ENCODE assay signal across 8 mouse cellular contexts in genomic region chr16:18459335-18459954, GRCm38 (mm10). TPM values are rescaled to one million over a fixed set of nuclear protein-coding genes. Genes with fewer than 3 reads are reported as not detected.
DNase-seq lines count a peak whose midpoint lies in the region; ATAC-seq and TF ChIP-seq lines count a peak whose summit lies in the region.

No protein-coding gene starts in this region.

- DNase-seq in 416B (ENCODE audit: low read depth): peak; percentile 61
- peak; percentile 31 for DNase-seq in MN1 (ENCODE audit: low spot score)
- no peak for DNase-seq in forebrain, postnatal 0 days
- DNase-seq in liver, embryonic 11.5 days (ENCODE audit: low spot score): no peak
- DNase-seq in gastrocnemius, postnatal 14 days: no peak
- DNase-seq in frontal cortex, postnatal 36 days (ENCODE audit: low spot score in 2 of 2): no peak
- DNase-seq in layer of hippocampus, adult 9-11 months: no peak

- 21% methylated on average over 12 of the region's 12 CpGs for WGBS in forebrain, postnatal 0 days
- WGBS in liver, embryonic 11.5 days: 8% methylated on average over 12 of the region's 12 CpGs
- 13% methylated on average over 12 of the region's 12 CpGs for WGBS in neural tube, embryonic 13.5 days

- H3K4me2 ChIP-seq in forebrain, postnatal 0 days (ENCODE audit: low read depth): peak overlapping the region; percentile 26
- H3K4me2 ChIP-seq in liver, embryonic 11.5 days: peak overlapping the region; percentile 45
- H3K4me2 ChIP-seq in neural tube, embryonic 13.5 days: peak overlapping the region; percentile 45

- H3K9ac ChIP-seq in forebrain, postnatal 0 days: peak overlapping the region; percentile 33; the same call in 1 of the 2 replicates
- peak overlapping the region; percentile 6; the same call in 1 of the 2 replicates for H3K9ac ChIP-seq in liver, embryonic 11.5 days (ENCODE audit: low read depth, low read length)
- H3K9ac ChIP-seq in neural tube, embryonic 13.5 days: peak overlapping the region; percentile 63

- no peaks in the 10 kb centered on the region for H3K9me3 ChIP-seq in forebrain, postnatal 0 days (ENCODE audit: low read length)
- no peaks in the 10 kb centered on the region for H3K9me3 ChIP-seq in liver, embryonic 11.5 days (ENCODE audit: control insufficient read depth, low read length)
- H3K9me3 ChIP-seq in neural tube, embryonic 13.5 days: no peaks in the 10 kb centered on the region

- H3K36me3 ChIP-seq in forebrain, postnatal 0 days (ENCODE audit: insufficient read depth): peaks cover 13% of the 10 kb centered on the region; the same call in 1 of the 2 replicates
- peaks cover 28% of the 10 kb centered on the region for H3K36me3 ChIP-seq in liver, embryonic 11.5 days (ENCODE audit: control insufficient read depth, insufficient read depth, low read length)
- 0 out of 2 replicates have a peak, but pooled peaks cover 3% of the 10 kb centered on the region for H3K36me3 ChIP-seq in neural tube, embryonic 13.5 days

- H3K4me1 ChIP-seq in forebrain, postnatal 0 days (ENCODE audit: insufficient read depth): no peaks in the 10 kb centered on the region; the same call in 1 of the 2 replicates
- H3K4me1 ChIP-seq in liver, embryonic 11.5 days (replicated peaks; ENCODE audit: control insufficient read depth, insufficient read depth, low read length): peaks cover 26% of the 10 kb centered on the region
- peaks cover 24% of the 10 kb centered on the region for H3K4me1 ChIP-seq in neural tube, embryonic 13.5 days (replicated peaks)

- intact Hi-C loops in gastrocnemius, postnatal 14 days (cut with DNase I; ENCODE audit: low total_unique reads): no loop called here

- no peak for TF ChIP-seq CTCF in forebrain, postnatal 0 days (IDR thresholded peaks at IDR 0.05; ENCODE audit: low read depth)

- no peak overlapping the region for H3K27ac ChIP-seq in forebrain, postnatal 0 days (ENCODE audit: low read depth, low read length)
- H3K27ac ChIP-seq in liver, embryonic 11.5 days (ENCODE audit: low read depth, low read length): peak overlapping the region; percentile 38; the same call in 1 of the 2 replicates
- H3K27ac ChIP-seq in neural tube, embryonic 13.5 days (replicated peaks): peak overlapping the region; percentile 67

- ATAC-seq in forebrain, postnatal 0 days: peak; percentile 46; the same call in 1 of the 2 replicates
- ATAC-seq in liver, embryonic 11.5 days (replicated peaks; ENCODE audit: low FRiP score): peak; percentile 22
- peak; percentile 23; the same call in 1 of the 2 replicates for ATAC-seq in neural tube, embryonic 13.5 days (ENCODE audit: low read depth)

- no peak overlapping the region for H3K4me3 ChIP-seq in forebrain, postnatal 0 days (ENCODE audit: low read depth, low read length)
- peak overlapping the region; percentile 1; the same call in 1 of the 2 replicates for H3K4me3 ChIP-seq in liver, embryonic 11.5 days (ENCODE audit: low read depth, low read length)
- H3K4me3 ChIP-seq in neural tube, embryonic 13.5 days: peak overlapping the region; percentile 15; the same call in 1 of the 2 replicates

- no peaks in the 10 kb centered on the region for H3K27me3 ChIP-seq in forebrain, postnatal 0 days (ENCODE audit: insufficient read depth, low read length)
- H3K27me3 ChIP-seq in liver, embryonic 11.5 days (replicated peaks; ENCODE audit: control insufficient read depth, insufficient read depth, low read length): no peaks in the 10 kb centered on the region
- peaks cover 21% of the 10 kb centered on the region; the same call in 1 of the 2 replicates for H3K27me3 ChIP-seq in neural tube, embryonic 13.5 days

RNA-seq across cellular contexts. Expression of gene Comt, which starts 32.8 kb away (rescaled TPM):
- 65.6 and 68.4 TPM in 2 replicates for total RNA-seq in forebrain, postnatal 0 days (2014; rRNA removed)
- 79.9 and 105 TPM in 2 replicates for polyA plus RNA-seq in forebrain, postnatal 0 days (2015; fragmentation: Nextera tagmentation; extraction: Ambion mirVana)
- polyA plus RNA-seq in liver, embryonic 11.5 days (2014; fragmentation: Nextera tagmentation; extraction: Ambion mirVana): 140 and 141 TPM in 2 replicates
- polyA plus RNA-seq in neural tube, embryonic 13.5 days (2015; fragmentation: Nextera tagmentation; extraction: Ambion mirVana): 86.4 and 93.2 TPM in 2 replicates
- total RNA-seq in gastrocnemius, postnatal 14 days (2021): 10 to 100 TPM; 40.7 to 43.1 TPM

RNA-seq across cellular contexts. Expression of gene Txnrd2, which starts 33.3 kb away (rescaled TPM):
- total RNA-seq in forebrain, postnatal 0 days (2014; rRNA removed): 9.7 and 11.5 TPM in 2 replicates
- 28.0 and 34.4 TPM in 2 replicates for polyA plus RNA-seq in forebrain, postnatal 0 days (2015; fragmentation: Nextera tagmentation; extraction: Ambion mirVana)
- polyA plus RNA-seq in liver, embryonic 11.5 days (2014; fragmentation: Nextera tagmentation; extraction: Ambion mirVana): 83.7 and 91.8 TPM in 2 replicates
- polyA plus RNA-seq in neural tube, embryonic 13.5 days (2015; fragmentation: Nextera tagmentation; extraction: Ambion mirVana): 20.3 and 22.8 TPM in 2 replicates
- total RNA-seq in gastrocnemius, postnatal 14 days (2021): 10 to 100 TPM; 13.4 to 14.4 TPM

RNA-seq across cellular contexts. Expression of gene Gnb1l, which starts 39.1 kb away (rescaled TPM):
- total RNA-seq in forebrain, postnatal 0 days (2014; rRNA removed): 12.3 and 13.0 TPM in 2 replicates
- 16.9 and 20.7 TPM in 2 replicates for polyA plus RNA-seq in forebrain, postnatal 0 days (2015; fragmentation: Nextera tagmentation; extraction: Ambion mirVana)
- polyA plus RNA-seq in liver, embryonic 11.5 days (2014; fragmentation: Nextera tagmentation; extraction: Ambion mirVana): 17.8 and 18.4 TPM in 2 replicates
- polyA plus RNA-seq in neural tube, embryonic 13.5 days (2015; fragmentation: Nextera tagmentation; extraction: Ambion mirVana): 13.6 and 13.9 TPM in 2 replicates
- 1 to 10 TPM; 2.7 to 3.1 TPM for total RNA-seq in gastrocnemius, postnatal 14 days (2021)

RNA-seq across cellular contexts. Expression of gene Rtl10, which starts 39.3 kb away (rescaled TPM):
- 3.8 and 7.7 TPM in 2 replicates for total RNA-seq in forebrain, postnatal 0 days (2014; rRNA removed)
- 2.5 and 2.9 TPM in 2 replicates for polyA plus RNA-seq in forebrain, postnatal 0 days (2015; fragmentation: Nextera tagmentation; extraction: Ambion mirVana)
- 1.9 and 2.1 TPM in 2 replicates for polyA plus RNA-seq in liver, embryonic 11.5 days (2014; fragmentation: Nextera tagmentation; extraction: Ambion mirVana)
- 3.3 and 4.5 TPM in 2 replicates for polyA plus RNA-seq in neural tube, embryonic 13.5 days (2015; fragmentation: Nextera tagmentation; extraction: Ambion mirVana)
- total RNA-seq in gastrocnemius, postnatal 14 days (2021): 1 to 10 TPM; 2.6 to 5.3 TPM

Comparison
In these comparisons a context has a peak if more than half of its experiments do, and no peak if none do; other contexts are left out.
1. DNase-seq: peak in 416B (single experiment) and MN1 (single experiment); none in forebrain, postnatal 0 days (single experiment), liver, embryonic 11.5 days (single experiment), gastrocnemius, postnatal 14 days (single experiment), frontal cortex, postnatal 36 days (0 of 2) and layer of hippocampus, adult 9-11 months (single experiment).
2. H3K9ac ChIP-seq: peak in every context shown above with its lines; median percentile 63 in neural tube, embryonic 13.5 days; 33 in forebrain, postnatal 0 days; 6 in liver, embryonic 11.5 days.
3. Peak in every context shown above with its lines, with median percentiles within 50 percentile points of each other: ATAC-seq and H3K4me2 ChIP-seq.